Comparison of ENCODE assay signal across 25 mouse cellular contexts in genomic region chr15:7838921-7839309, GRCm38 (mm10). TPM values are rescaled to one million over a fixed set of nuclear protein-coding genes. Genes with fewer than 3 reads are reported as not detected.
A peak's percentile ranks its signal among the peaks of the same experiment; 100 is the strongest.
DNase-seq lines count a peak whose midpoint lies in the region; ATAC-seq and TF ChIP-seq lines count a peak whose summit lies in the region.
"Had no signal": no experiment of that assay in that cellular context is flagged by ENCODE, and none has a peak within 500 bp of the region (broad histone marks: within the 10 kb centered on the region; RNA-seq: fewer than 3 reads in every experiment).

No protein-coding gene starts in this region.

- H3K27ac ChIP-seq in embryonic facial prominence, embryonic 13.5 days = peak overlapping the region; percentile 29; the same call in 1 of the 2 replicates
- H3K27ac ChIP-seq in embryonic facial prominence, embryonic 10.5 days (replicated peaks) = no peak overlapping the region
- no peak overlapping the region for H3K27ac ChIP-seq in kidney, embryonic 16.5 days (ENCODE audit: low read length)
- H3K27ac ChIP-seq: embryonic facial prominence, embryonic 12.5 days; forebrain, embryonic 10.5 days; hindbrain, embryonic 13.5 days; layer of hippocampus, adult 2 months; limb, embryonic 13.5 days; liver, embryonic 12.5 days; midbrain, embryonic 13.5 days; neural tube, embryonic 13.5 days had no signal

- POLR2A ChIA-PET in Patski (lab: Charles Lee) = interaction anchor here (0.7 kb wide), 1 partner anchor 63 kb away, joined by 3 read pairs; no protein-coding TSS in a partner anchor

- H3K4me1 ChIP-seq in embryonic facial prominence, embryonic 13.5 days = peaks cover 14% of the 10 kb centered on the region
- peaks cover 8% of the 10 kb centered on the region; the same call in 1 of the 2 replicates for H3K4me1 ChIP-seq in embryonic facial prominence, embryonic 10.5 days
- H3K4me1 ChIP-seq in kidney, embryonic 16.5 days (ENCODE audit: insufficient read depth, low read length) = no peaks in the 10 kb centered on the region
- H3K4me1 ChIP-seq: forebrain, embryonic 10.5 days; hindbrain, embryonic 13.5 days; liver, embryonic 12.5 days; midbrain, embryonic 13.5 days; neural tube, embryonic 13.5 days had no signal

- no peak for DNase-seq in embryonic facial prominence, embryonic 10.5 days (ENCODE audit: low spot score)
- DNase-seq in kidney, postnatal 10 days = no peak
- no peak for DNase-seq in Patski (ENCODE audit: low read depth, low spot score)
- peak; percentile 40 for DNase-seq in fibroblast of lung, adult 2 months (ENCODE audit: low read depth)
- no peak for DNase-seq in gastrocnemius, postnatal 10 days
- no peak for DNase-seq in layer of hippocampus, postnatal 25 days (ENCODE audit: extremely low spot score in 1 of 2, low spot score in 1 of 2)
- DNase-seq: adrenal gland, postnatal 14 days; cerebellum, adult 9-11 months; lung, adult 18-20 months; lung, postnatal 14 days; retina, postnatal 1 day; right cerebral cortex, postnatal 25 days; spleen, adult 18-20 months had no signal

- 24% methylated on average over 7 of the region's 7 CpGs for WGBS in embryonic facial prominence, embryonic 13.5 days
- 62% methylated on average over 7 of the region's 7 CpGs for WGBS in embryonic facial prominence, embryonic 10.5 days
- WGBS in kidney, embryonic 16.5 days = 39% methylated on average over 7 of the region's 7 CpGs

- H3K27me3 ChIP-seq in embryonic facial prominence, embryonic 13.5 days = no peaks in the 10 kb centered on the region; the same call in 1 of the 2 replicates
- H3K27me3 ChIP-seq in embryonic facial prominence, embryonic 10.5 days (replicated peaks; ENCODE audit: low read depth, poor library complexity, severe bottlenecking) = no peaks in the 10 kb centered on the region
- H3K27me3 ChIP-seq in kidney, embryonic 16.5 days (ENCODE audit: insufficient read depth, low read length) = no peaks in the 10 kb centered on the region
- H3K27me3 ChIP-seq in Patski = no peaks in the 10 kb centered on the region
- H3K27me3 ChIP-seq: embryonic facial prominence, embryonic 12.5 days; hindbrain, embryonic 13.5 days; limb, embryonic 13.5 days; liver, embryonic 12.5 days; midbrain, embryonic 13.5 days; neural tube, embryonic 13.5 days had no signal

- CTCF ChIA-PET in Patski (lab: Charles Lee) = interaction anchor here (2.0 kb wide), 1 partner anchor 19 kb away, joined by 6 read pairs; no protein-coding TSS in a partner anchor

- ATAC-seq in embryonic facial prominence, embryonic 13.5 days (ENCODE audit: insufficient number of reproducible peaks, insufficient read depth, low FRiP score, low TSS enrichment, low read depth) = peak; percentile 26; the same call in 1 of the 2 replicates
- ATAC-seq in kidney, embryonic 16.5 days (ENCODE audit: low FRiP score, low TSS enrichment) = peak; percentile 75; the same call in 1 of the 2 replicates
- peak; percentile 18 for ATAC-seq in Patski
- ATAC-seq: inflammation-experienced regulatory T-cells, adult 6 months; liver, embryonic 12.5 days; midbrain, embryonic 13.5 days had no signal

- H3K9ac ChIP-seq in embryonic facial prominence, embryonic 13.5 days = no peak overlapping the region
- no peak overlapping the region for H3K9ac ChIP-seq in kidney, embryonic 16.5 days (replicated peaks; ENCODE audit: low read length)
- H3K9ac ChIP-seq: embryonic facial prominence, embryonic 12.5 days; hindbrain, embryonic 13.5 days; limb, embryonic 13.5 days; liver, embryonic 12.5 days; midbrain, embryonic 13.5 days; neural tube, embryonic 13.5 days had no signal

- no peaks in the 10 kb centered on the region for H3K9me3 ChIP-seq in embryonic facial prominence, embryonic 13.5 days
- no peaks in the 10 kb centered on the region for H3K9me3 ChIP-seq in embryonic facial prominence, embryonic 10.5 days
- no peaks in the 10 kb centered on the region for H3K9me3 ChIP-seq in kidney, embryonic 16.5 days (ENCODE audit: low read length)
- H3K9me3 ChIP-seq: embryonic facial prominence, embryonic 12.5 days; forebrain, embryonic 10.5 days; hindbrain, embryonic 13.5 days; limb, embryonic 13.5 days; liver, embryonic 12.5 days; midbrain, embryonic 13.5 days; neural tube, embryonic 13.5 days had no signal

- in situ Hi-C loops in Patski (cut with MboI; ENCODE audit: low pct_unique_long_range_greater_than_20kb) = no loop called here

- H3K36me3 ChIP-seq in embryonic facial prominence, embryonic 13.5 days = peaks cover 10% of the 10 kb centered on the region; the same call in 1 of the 2 replicates
- no peaks in the 10 kb centered on the region for H3K36me3 ChIP-seq in embryonic facial prominence, embryonic 10.5 days (replicated peaks)
- H3K36me3 ChIP-seq in kidney, embryonic 16.5 days (ENCODE audit: insufficient read depth, low read length) = peaks cover 14% of the 10 kb centered on the region
- H3K36me3 ChIP-seq: embryonic facial prominence, embryonic 12.5 days; forebrain, embryonic 10.5 days; hindbrain, embryonic 13.5 days; limb, embryonic 13.5 days; liver, embryonic 12.5 days; midbrain, embryonic 13.5 days; neural tube, embryonic 13.5 days had no signal

- TF ChIP-seq CTCF in Patski (IDR thresholded peaks at IDR 0.05) = no peak

- H3K4me3 ChIP-seq in embryonic facial prominence, embryonic 13.5 days = no peak overlapping the region
- no peak overlapping the region for H3K4me3 ChIP-seq in embryonic facial prominence, embryonic 10.5 days
- H3K4me3 ChIP-seq in kidney, embryonic 16.5 days (ENCODE audit: low read length) = no peak overlapping the region
- H3K4me3 ChIP-seq: embryonic facial prominence, embryonic 12.5 days; forebrain, embryonic 10.5 days; hindbrain, embryonic 13.5 days; layer of hippocampus, adult 2 months; limb, embryonic 13.5 days; liver, embryonic 12.5 days; midbrain, embryonic 13.5 days; neural tube, embryonic 13.5 days had no signal

- H3K4me2 ChIP-seq in embryonic facial prominence, embryonic 13.5 days = peak overlapping the region; percentile 23
- no peak overlapping the region for H3K4me2 ChIP-seq in kidney, embryonic 16.5 days (replicated peaks; ENCODE audit: low read depth, low read length)
- H3K4me2 ChIP-seq: embryonic facial prominence, embryonic 12.5 days; hindbrain, embryonic 13.5 days; limb, embryonic 13.5 days; liver, embryonic 12.5 days; midbrain, embryonic 13.5 days; neural tube, embryonic 13.5 days had no signal

RNA-seq across cellular contexts. Expression of gene Gdnf, which starts 28.3 kb away (rescaled TPM):
- 0.84 and 1.2 TPM in 2 replicates for polyA plus RNA-seq in embryonic facial prominence, embryonic 13.5 days (2015; fragmentation: Nextera tagmentation; extraction: Ambion mirVana)
- polyA plus RNA-seq in embryonic facial prominence, embryonic 10.5 days (2016; fragmentation: Nextera tagmentation; extraction: Ambion mirVana) = 0.58 and 0.92 TPM in 2 replicates
- 6.8 and 8.7 TPM in 2 replicates for polyA plus RNA-seq in kidney, embryonic 16.5 days (2015; fragmentation: Nextera tagmentation; extraction: Ambion mirVana)
- polyA plus RNA-seq in Patski (2021) = 8.1 TPM
- total RNA-seq in gastrocnemius, postnatal 10 days (2021) = 1 to 10 TPM in 1 of 2 experiments, under 1 TPM in 1; 0.68 to 1.4 TPM
- under 1 TPM; 0.12 TPM for total RNA-seq in layer of hippocampus, postnatal 25 days (2021)
- total RNA-seq: megakaryocyte progenitor cell, adult 5-6 weeks had no signal
- polyA plus RNA-seq: inflammation-experienced regulatory T-cells, adult 6 months had no signal

Comparison
In these comparisons a context has a peak if more than half of its experiments do, and no peak if none do; other contexts are left out.
1. ATAC-seq: peak in every context shown above with its lines; median percentile 75 in kidney, embryonic 16.5 days; 26 in embryonic facial prominence, embryonic 13.5 days; 18 in Patski.